In genomic region chr15:102257202-102258075, GRCm38 (mm10) we compare ENCODE assay signal across 8 mouse cellular contexts. TPM values are rescaled to one million over a fixed set of nuclear protein-coding genes. Genes with fewer than 3 reads are reported as not detected.
DNase-seq lines count a peak whose midpoint lies in the region; ATAC-seq lines count a peak whose summit lies in the region.

Rarg (minus strand) TSS chr15:102257517.

- peaks cover 27% of the 10 kb centered on the region for H3K27me3 ChIP-seq in forebrain, embryonic 11.5 days (ENCODE audit: control insufficient read depth, insufficient read depth, low read length)
- H3K27me3 ChIP-seq in hindbrain, embryonic 10.5 days (ENCODE audit: insufficient read depth, poor library complexity, severe bottlenecking): peaks cover 80% of the 10 kb centered on the region
- peaks cover 78% of the 10 kb centered on the region for H3K27me3 ChIP-seq in midbrain, embryonic 10.5 days (ENCODE audit: low read depth, poor library complexity, severe bottlenecking)

- intact Hi-C loops in left cerebral cortex, postnatal 36 days (cut with DNase I): no loop called here

- H3K27ac ChIP-seq in forebrain, embryonic 11.5 days (ENCODE audit: low read depth, low read length): no peak within 1 kb of the TSS
- H3K27ac ChIP-seq in hindbrain, embryonic 10.5 days: peak within 1 kb of the TSS; percentile 85
- peak within 1 kb of the TSS; percentile 75 for H3K27ac ChIP-seq in midbrain, embryonic 10.5 days (replicated peaks)

- no peaks in the 10 kb centered on the region for H3K36me3 ChIP-seq in forebrain, embryonic 11.5 days (ENCODE audit: control insufficient read depth, insufficient read depth, low read length)
- no peaks in the 10 kb centered on the region for H3K36me3 ChIP-seq in hindbrain, embryonic 10.5 days
- H3K36me3 ChIP-seq in midbrain, embryonic 10.5 days: no peaks in the 10 kb centered on the region

- peak within 1 kb of the TSS; percentile 97 for H3K4me2 ChIP-seq in forebrain, embryonic 11.5 days (ENCODE audit: low read depth, low read length, severe bottlenecking)

- ATAC-seq in forebrain, embryonic 11.5 days (replicated peaks; ENCODE audit: low FRiP score): peak; percentile 62

- H3K4me3 ChIP-seq in forebrain, embryonic 11.5 days (ENCODE audit: low read depth, low read length): peak within 1 kb of the TSS; percentile 48
- H3K4me3 ChIP-seq in hindbrain, embryonic 10.5 days: peak within 1 kb of the TSS; percentile 64
- H3K4me3 ChIP-seq in midbrain, embryonic 10.5 days: peak within 1 kb of the TSS; percentile 66

- WGBS in forebrain, embryonic 11.5 days: 1% methylated on average over 43 of the region's 46 CpGs
- WGBS in hindbrain, embryonic 10.5 days: under 1% methylated on average over 42 of the region's 46 CpGs
- under 1% methylated on average over 40 of the region's 46 CpGs for WGBS in midbrain, embryonic 10.5 days

- H3K9me3 ChIP-seq in forebrain, embryonic 11.5 days (ENCODE audit: control insufficient read depth, low read length): no peaks in the 10 kb centered on the region
- no peaks in the 10 kb centered on the region for H3K9me3 ChIP-seq in hindbrain, embryonic 10.5 days
- no peaks in the 10 kb centered on the region for H3K9me3 ChIP-seq in midbrain, embryonic 10.5 days (replicated peaks)

- peak within 1 kb of the TSS; percentile 58 for H3K9ac ChIP-seq in forebrain, embryonic 11.5 days (ENCODE audit: low read length)

- H3K4me1 ChIP-seq in forebrain, embryonic 11.5 days (replicated peaks; ENCODE audit: control insufficient read depth, insufficient read depth, low read length): peaks cover 16% of the 10 kb centered on the region
- H3K4me1 ChIP-seq in hindbrain, embryonic 10.5 days (replicated peaks): peaks cover 51% of the 10 kb centered on the region
- H3K4me1 ChIP-seq in midbrain, embryonic 10.5 days: peaks cover 42% of the 10 kb centered on the region

- DNase-seq in left cerebral cortex, adult 18-20 months (ENCODE audit: low spot score in 2 of 2): peak; percentile 20 to 44
- DNase-seq in left cerebral cortex, adult 11 months (ENCODE audit: low spot score): no peak
- peak; percentile 65 for DNase-seq in adrenal gland, postnatal 10 days
- DNase-seq in forebrain, embryonic 11.5 days (ENCODE audit: low spot score): peak; percentile 70
- DNase-seq in hindbrain, embryonic 10.5 days (ENCODE audit: low spot score): no peak
- peak; percentile 39 to 44 for DNase-seq in left cerebral cortex, postnatal 36 days (ENCODE audit: low spot score in 2 of 2)
- peak; percentile 49 for DNase-seq in midbrain, embryonic 10.5 days (ENCODE audit: low spot score)
- DNase-seq in yolk sac, embryonic 10.5 days (ENCODE audit: low spot score): no peak

RNA-seq across cellular contexts. Expression of gene Rarg, which starts in this region (rescaled TPM):
- total RNA-seq in left cerebral cortex, adult 18-20 months (2021): 10 to 100 TPM; 12.8 to 15.7 TPM
- total RNA-seq in adrenal gland, postnatal 10 days (2021): 10 to 100 TPM; 22.7 to 30.3 TPM
- polyA plus RNA-seq in forebrain, embryonic 11.5 days (2014; fragmentation: Nextera tagmentation; extraction: Ambion mirVana): 19.3 and 19.7 TPM in 2 replicates
- 22.1 and 24.5 TPM in 2 replicates for polyA plus RNA-seq in hindbrain, embryonic 10.5 days (2016; fragmentation: Nextera tagmentation; extraction: Ambion mirVana)
- 10 to 100 TPM; 13.1 to 13.9 TPM for total RNA-seq in left cerebral cortex, postnatal 36 days (2021)
- polyA plus RNA-seq in midbrain, embryonic 10.5 days (2016; fragmentation: Nextera tagmentation; extraction: Ambion mirVana): 14.3 and 16.2 TPM in 2 replicates

Comparison
In these comparisons a context has a peak if more than half of its experiments do, and no peak if none do; other contexts are left out.
1. DNase-seq: peak in left cerebral cortex, adult 18-20 months (2 of 2), adrenal gland, postnatal 10 days (single experiment), forebrain, embryonic 11.5 days (single experiment), left cerebral cortex, postnatal 36 days (2 of 2) and midbrain, embryonic 10.5 days (single experiment); none in left cerebral cortex, adult 11 months (single experiment), hindbrain, embryonic 10.5 days (single experiment) and yolk sac, embryonic 10.5 days (single experiment).
2. Peak in every context shown above with its lines, with median percentiles within 50 percentile points of each other: H3K4me3 ChIP-seq.